8 mouse cellular contexts compared by ENCODE assay signal in genomic region chr8:70862824-70863641, GRCm38 (mm10). TPM values are rescaled to one million over a fixed set of nuclear protein-coding genes. Genes with fewer than 3 reads are reported as not detected.
A peak's percentile ranks its signal among the peaks of the same experiment; 100 is the strongest.
DNase-seq lines count a peak whose midpoint lies in the region; ATAC-seq and TF ChIP-seq lines count a peak whose summit lies in the region.

Gene Kcnn1 (minus strand): TSS chr8:70863258.

- H3K9me3 ChIP-seq in limb, embryonic 15.5 days = no peaks in the 10 kb centered on the region

- no peak for TF ChIP-seq CTCF in testis, adult 2 months (IDR thresholded peaks at IDR 0.05; ENCODE audit: control insufficient read depth, insufficient read depth, insufficient replicate concordance, low read depth, low read length)

- under 1% methylated on average over 55 of the region's 55 CpGs for WGBS in limb, embryonic 15.5 days

- H3K4me2 ChIP-seq in limb, embryonic 15.5 days = peak within 1 kb of the TSS; percentile 80

- peak within 1 kb of the TSS; percentile 23; the same call in 1 of the 2 replicates for H3K9ac ChIP-seq in limb, embryonic 15.5 days

- H3K4me3 ChIP-seq in testis, adult 2 months (ENCODE audit: control insufficient read depth, low read depth, low read length) = peak within 1 kb of the TSS; percentile 59
- peak within 1 kb of the TSS; percentile 60 for H3K4me3 ChIP-seq in limb, embryonic 15.5 days

- ATAC-seq in limb, embryonic 15.5 days (ENCODE audit: insufficient number of reproducible peaks, low FRiP score, low TSS enrichment, low read depth) = no peak

- no peaks in the 10 kb centered on the region for H3K36me3 ChIP-seq in testis, adult 2 months (ENCODE audit: control insufficient read depth, insufficient read depth, low read length)
- H3K36me3 ChIP-seq in limb, embryonic 15.5 days = 0 out of 2 replicates have a peak, but pooled peaks cover 5% of the 10 kb centered on the region
- no peaks in the 10 kb centered on the region for H3K36me3 ChIP-seq in splenic B cell, adult 2 months (ENCODE audit: control insufficient read depth, insufficient read depth, low read length, poor library complexity, severe bottlenecking)

- DNase-seq in cerebellum, adult 11-12 months = peak; percentile 53
- no peak for DNase-seq in cerebellum, postnatal 14 days
- DNase-seq in testis, postnatal 14 days (ENCODE audit: low spot score) = no peak
- DNase-seq in heart, postnatal 36 days = no peak
- peak; percentile 51 for DNase-seq in splenic B cell, adult 2 months (ENCODE audit: low read depth, low spot score)
- no peak for DNase-seq in ovary, postnatal 36 days (ENCODE audit: low spot score)

- no peak within 1 kb of the TSS for H3K27ac ChIP-seq in testis, adult 2 months (ENCODE audit: control insufficient read depth, insufficient read depth, low read depth, low read length)
- no peak within 1 kb of the TSS for H3K27ac ChIP-seq in limb, embryonic 15.5 days

- peaks cover 2% of the 10 kb centered on the region for H3K27me3 ChIP-seq in testis, adult 2 months (ENCODE audit: control insufficient read depth, insufficient read depth, low read length)
- H3K27me3 ChIP-seq in limb, embryonic 15.5 days = peaks cover 33% of the 10 kb centered on the region
- 0 out of 2 replicates have a peak, but pooled peaks cover 1% of the 10 kb centered on the region for H3K27me3 ChIP-seq in splenic B cell, adult 2 months (ENCODE audit: control insufficient read depth, insufficient read depth, low read length, poor library complexity, severe bottlenecking)

- TF ChIP-seq POLR2A in testis, adult 2 months (IDR thresholded peaks at IDR 0.05; ENCODE audit: control insufficient read depth, low read depth, low read length) = no peak

- intact Hi-C loops in heart, postnatal 36 days (cut with DNase I) = no loop called here

- peaks cover 36% of the 10 kb centered on the region for H3K4me1 ChIP-seq in testis, adult 2 months (ENCODE audit: control insufficient read depth, insufficient read depth, low read length)
- peaks cover 45% of the 10 kb centered on the region for H3K4me1 ChIP-seq in limb, embryonic 15.5 days

RNA-seq across cellular contexts. Expression of gene Kcnn1, which starts in this region (rescaled TPM):
- polyA plus RNA-seq in testis, adult 2 months (2012; rRNA removed) = 0.72 and 1.5 TPM in 2 replicates
- total RNA-seq in heart, postnatal 36 days (2021) = 10 to 100 TPM; 10.4 to 13.6 TPM
- 2.3 and 3.1 TPM in 2 replicates for polyA plus RNA-seq in limb, embryonic 15.5 days (2015; fragmentation: Nextera tagmentation; extraction: Ambion mirVana)

Comparison
In these comparisons a context has a peak if more than half of its experiments do, and no peak if none do; other contexts are left out.
1. DNase-seq: peak in cerebellum, adult 11-12 months (single experiment) and splenic B cell, adult 2 months (single experiment); none in cerebellum, postnatal 14 days (0 of 2), testis, postnatal 14 days (single experiment), heart, postnatal 36 days (0 of 2) and ovary, postnatal 36 days (single experiment).